Mouse (Mus musculus) limb, embryonic 13.5 days (tissue): ENCODE measurements around the gene Slc44a1. TPM values are rescaled to one million over a fixed set of nuclear protein-coding genes. Genes with fewer than 3 reads are reported as not detected.

Source experiments
- ATAC-seq: fragments of 200-750 bp; cut with Nextera tagmentation; 2 replicates; pipeline ENCODE4 v1.8.0; 2017; ENCODE audit warnings: low read depth, moderate number of reproducible peaks, moderate TSS enrichment; ENCODE audit not compliant: low FRiP score
- H3K27ac ChIP-seq: fragments of 300-500 bp; sonication (generic); 2 replicates; pipeline ENCODE4 v1.5.1; 2015; ENCODE audit warnings: inconsistent platforms, mild to moderate bottlenecking, moderate library complexity
- H3K27me3 ChIP-seq: fragments of 300-500 bp; sonication (generic); 2 replicates; pipeline ENCODE4 v1.6.1; 2015; ENCODE audit warnings: mild to moderate bottlenecking, inconsistent platforms
- H3K36me3 ChIP-seq: fragments of 300-500 bp; sonication (generic); 2 replicates; pipeline ENCODE4 v1.6.1; 2015; ENCODE audit warnings: inconsistent platforms, mild to moderate bottlenecking, moderate library complexity
- H3K4me1 ChIP-seq: fragments of 300-500 bp; sonication (generic); 2 replicates; pipeline ENCODE4 v1.6.1; 2015; ENCODE audit warnings: inconsistent platforms
- H3K4me2 ChIP-seq: fragments of 300-500 bp; sonication (generic); replicated peaks from 2 replicates; pipeline ENCODE4 v1.6.1; 2015; ENCODE audit warnings: inconsistent platforms, mild to moderate bottlenecking, moderate library complexity
- H3K4me3 ChIP-seq: fragments of 300-500 bp; sonication (generic); 2 replicates; pipeline ENCODE4 v1.5.1; 2015; ENCODE audit warnings: moderate library complexity, mild to moderate bottlenecking, inconsistent platforms
- H3K9ac ChIP-seq: fragments of 300-500 bp; sonication (generic); 2 replicates; pipeline ENCODE4 v1.6.1; 2015; ENCODE audit warnings: mild to moderate bottlenecking, inconsistent platforms
- H3K9me3 ChIP-seq: fragments of 300-500 bp; sonication (generic); 2 replicates; pipeline ENCODE4 v1.6.1; 2016; ENCODE audit warnings: inconsistent platforms
- WGBS: fragments of 180-500 bp; shearing (Covaris S2); methylation state at CpG from one replicate; pipeline ENCODE4 v1.1.7; 2015; 5-methylcytosine and 5-hydroxymethylcytosine counted together
- polyA plus RNA-seq: library from polyadenylated mRNA; unstranded; fragments of >200 nt; fragmentation: Nextera tagmentation; extraction: Ambion mirVana; gene quantifications from 2 replicates; pipeline ENCODE4 v1.2.1, GENCODE M21; 2015

The Slc44a1 gene
- 29.7 and 30.9 TPM in 2 replicates for polyA plus RNA-seq

GRCm38 (mm10) chr4:53440010-53440815 lies at the start of gene Slc44a1:
Slc44a1 (plus strand) TSS chr4:53440413.
- Histone ChIP-seq H3K4me3 (peak within 1 kb of the TSS; percentile 87), H3K27ac (peak within 1 kb of the TSS; percentile 81), H3K4me1 (peaks cover 58% of the 10 kb centered on the region), H3K4me2 (peak within 1 kb of the TSS; percentile 99), H3K9ac (peak within 1 kb of the TSS; percentile 82), H3K9me3 (no peaks in the 10 kb centered on the region), H3K36me3 (no peaks in the 10 kb centered on the region), H3K27me3 (no peaks in the 10 kb centered on the region)
- under 1% methylated on average over 64 of the region's 122 CpGs for WGBS
- peak; percentile 96 for ATAC-seq

- no peak for ATAC-seq
- 83% methylated on average over 3 of the region's 3 CpGs for WGBS
- Histone ChIP-seq H3K27ac (no peak overlapping the region), H3K4me2 (no peak overlapping the region), H3K27me3 (no peaks in the 10 kb centered on the region), H3K9me3 (no peaks in the 10 kb centered on the region), H3K4me3 (no peak overlapping the region), H3K9ac (no peak overlapping the region), H3K4me1 (peaks cover 21% of the 10 kb centered on the region; the same call in 1 of the 2 replicates), H3K36me3 (no peaks in the 10 kb centered on the region)
Measured at GRCm38 (mm10) chr4:53395002-53395401, 45.2 kb upstream of the Slc44a1 start.

GRCm38 (mm10) chr4:53396623-53397192 lies 43.5 kb upstream of the Slc44a1 start:
- WGBS = 60% methylated on average over 11 of the region's 11 CpGs
- Histone ChIP-seq H3K36me3 (no peaks in the 10 kb centered on the region), H3K9me3 (no peaks in the 10 kb centered on the region), H3K27me3 (no peaks in the 10 kb centered on the region), H3K4me3 (no peak overlapping the region), H3K9ac (no peak overlapping the region), H3K27ac (no peak overlapping the region), H3K4me1 (peaks cover 21% of the 10 kb centered on the region; the same call in 1 of the 2 replicates), H3K4me2 (no peak overlapping the region)
- no peak for ATAC-seq

DNA sequence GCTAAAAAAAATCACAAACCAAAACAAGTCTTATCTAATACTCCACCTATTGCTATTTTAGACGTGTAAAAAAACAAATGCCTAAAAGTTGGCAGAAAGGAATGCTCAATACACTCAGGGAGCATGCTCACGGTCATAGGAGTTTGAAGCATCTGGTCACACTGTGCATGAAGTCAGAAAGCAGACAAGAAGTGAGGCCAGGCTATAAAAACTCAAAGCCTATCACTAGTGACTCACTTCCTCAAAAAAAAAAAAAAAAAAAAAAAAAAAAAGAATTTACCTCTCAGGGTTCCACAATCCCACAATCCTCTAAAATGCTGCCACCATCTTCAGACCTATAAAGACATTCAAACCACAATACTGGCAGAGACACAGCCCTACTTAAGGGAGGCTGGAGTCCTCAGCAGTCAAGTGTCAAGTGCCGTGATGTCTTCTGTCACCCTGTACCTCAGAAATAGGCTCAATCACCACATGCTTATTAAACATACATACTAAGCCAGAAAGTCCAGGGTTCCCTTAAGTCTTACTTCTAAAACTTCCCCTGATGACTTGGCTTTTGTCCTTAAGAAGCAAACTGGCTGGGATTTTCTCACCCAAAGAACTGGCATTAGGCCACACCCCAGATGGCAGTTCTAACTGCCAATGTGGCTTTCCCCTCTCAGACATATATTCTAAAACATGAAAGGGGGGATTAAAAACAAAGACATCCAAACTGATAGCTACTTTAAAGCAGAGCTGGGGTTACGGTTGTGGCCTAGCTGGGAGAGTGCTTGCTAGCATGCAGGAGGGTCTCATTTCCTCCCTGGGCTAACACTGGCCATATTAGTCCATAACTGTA lies 42.7 kb upstream of the Slc44a1 start:
- Histone ChIP-seq H3K27ac (peak overlapping the region; percentile 22), H3K9me3 (no peaks in the 10 kb centered on the region), H3K4me3 (no peak overlapping the region), H3K27me3 (no peaks in the 10 kb centered on the region), H3K36me3 (no peaks in the 10 kb centered on the region), H3K4me2 (no peak overlapping the region), H3K9ac (no peak overlapping the region), H3K4me1 (peaks cover 21% of the 10 kb centered on the region; the same call in 1 of the 2 replicates)
- ATAC-seq = no peak
- WGBS = 52% methylated on average over 4 of the region's 4 CpGs

GRCm38 (mm10) chr4:53398561-53398960 lies 41.7 kb upstream of the Slc44a1 start:
- no peak for ATAC-seq
- H3K9ac ChIP-seq = no peak overlapping the region
- H3K9me3 ChIP-seq = no peaks in the 10 kb centered on the region
- 40% methylated on average over 5 of the region's 5 CpGs for WGBS
- H3K4me2 ChIP-seq = no peak overlapping the region
- H3K4me1 ChIP-seq = peaks cover 21% of the 10 kb centered on the region; the same call in 1 of the 2 replicates
- H3K4me3 ChIP-seq = no peak overlapping the region
- no peaks in the 10 kb centered on the region for H3K27me3 ChIP-seq
- H3K36me3 ChIP-seq = no peaks in the 10 kb centered on the region
- peak overlapping the region; percentile 22; the same call in 1 of the 2 replicates for H3K27ac ChIP-seq

DNA sequence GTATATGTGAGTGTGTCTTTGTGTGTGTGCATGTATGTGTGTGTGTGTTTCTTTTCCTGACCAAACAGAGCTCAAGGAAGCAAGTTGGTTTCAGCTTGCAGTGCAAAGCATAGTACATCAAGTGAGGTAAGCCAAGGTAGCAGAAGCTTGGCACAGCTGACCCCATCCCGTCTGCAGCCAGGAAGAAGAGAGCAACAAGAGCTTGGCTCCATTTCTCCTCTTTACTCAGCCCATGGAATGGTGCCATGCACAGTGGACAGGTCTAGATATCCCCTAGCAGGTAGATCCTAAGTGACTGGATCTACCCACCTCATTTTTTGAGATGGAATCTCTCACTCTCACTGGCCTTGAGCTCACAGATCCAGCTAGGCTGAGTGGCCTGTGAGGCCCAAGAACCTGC lies 40.8 kb upstream of the Slc44a1 start:
- WGBS = 77% methylated on average over 1 of the region's 1 CpGs
- H3K9me3 ChIP-seq = no peaks in the 10 kb centered on the region
- H3K9ac ChIP-seq = no peak overlapping the region
- no peaks in the 10 kb centered on the region for H3K36me3 ChIP-seq
- no peak overlapping the region for H3K4me3 ChIP-seq
- H3K27me3 ChIP-seq = no peaks in the 10 kb centered on the region
- H3K4me1 ChIP-seq = peaks cover 21% of the 10 kb centered on the region; the same call in 1 of the 2 replicates
- ATAC-seq = no peak
- H3K4me2 ChIP-seq = no peak overlapping the region
- H3K27ac ChIP-seq = no peak overlapping the region

DNA sequence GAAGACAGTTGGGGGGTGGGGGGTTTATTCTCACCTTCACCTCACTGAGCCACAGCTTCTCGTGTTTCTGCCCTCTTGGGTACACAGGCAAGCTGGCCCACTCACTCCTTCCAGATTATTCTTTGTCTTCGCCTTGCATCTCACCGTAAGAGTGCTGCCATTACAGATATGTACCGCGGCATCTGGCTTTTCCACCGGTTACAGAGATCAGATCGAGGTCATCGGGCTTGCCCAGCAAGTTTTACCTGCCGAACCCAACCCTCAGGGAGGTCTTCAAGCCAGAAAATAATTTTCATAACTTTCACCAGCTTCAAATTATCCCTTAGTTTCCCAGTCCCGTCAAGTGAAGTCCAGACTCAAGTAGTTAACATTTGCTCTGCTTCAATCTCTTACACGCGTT lies 36.8 kb upstream of the Slc44a1 start:
- no peak for ATAC-seq
- 83% methylated on average over 12 of the region's 12 CpGs for WGBS
- H3K36me3 ChIP-seq = no peaks in the 10 kb centered on the region

GRCm38 (mm10) chr4:53404431-53404925 lies 35.7 kb upstream of the Slc44a1 start:
- no peak overlapping the region for H3K27ac ChIP-seq
- H3K9me3 ChIP-seq = no peaks in the 10 kb centered on the region
- 92% methylated on average over 6 of the region's 6 CpGs for WGBS
- no peak for ATAC-seq
- no peak overlapping the region for H3K4me3 ChIP-seq
- no peaks in the 10 kb centered on the region for H3K4me1 ChIP-seq
- no peak overlapping the region for H3K9ac ChIP-seq
- H3K36me3 ChIP-seq = no peaks in the 10 kb centered on the region
- H3K4me2 ChIP-seq = no peak overlapping the region
- H3K27me3 ChIP-seq = no peaks in the 10 kb centered on the region

More for the DNA sequence above, 36.8 kb upstream of the Slc44a1 start:
- Histone ChIP-seq H3K4me2 (no peak overlapping the region), H3K4me1 (peaks cover 4% of the 10 kb centered on the region; the same call in 1 of the 2 replicates), H3K9me3 (no peaks in the 10 kb centered on the region), H3K9ac (no peak overlapping the region), H3K27ac (no peak overlapping the region), H3K4me3 (no peak overlapping the region), H3K27me3 (no peaks in the 10 kb centered on the region)

- Histone ChIP-seq H3K27me3 (no peaks in the 10 kb centered on the region), H3K36me3 (no peaks in the 10 kb centered on the region), H3K9ac (no peak overlapping the region), H3K27ac (no peak overlapping the region), H3K9me3 (no peaks in the 10 kb centered on the region), H3K4me1 (no peaks in the 10 kb centered on the region; the same call in 1 of the 2 replicates), H3K4me3 (no peak overlapping the region), H3K4me2 (no peak overlapping the region)
- no peak for ATAC-seq
Measured at GRCm38 (mm10) chr4:53406866-53407265, 33.3 kb upstream of the Slc44a1 start.

GRCm38 (mm10) chr4:53408821-53409220 lies 31.4 kb upstream of the Slc44a1 start:
- Histone ChIP-seq H3K9ac (no peak overlapping the region), H3K9me3 (no peaks in the 10 kb centered on the region), H3K36me3 (no peaks in the 10 kb centered on the region), H3K27me3 (no peaks in the 10 kb centered on the region), H3K27ac (no peak overlapping the region), H3K4me3 (no peak overlapping the region), H3K4me1 (no peaks in the 10 kb centered on the region; the same call in 1 of the 2 replicates), H3K4me2 (no peak overlapping the region)
- 52% methylated on average over 8 of the region's 8 CpGs for WGBS
- no peak for ATAC-seq

GRCm38 (mm10) chr4:53409526-53410085 lies 30.6 kb upstream of the Slc44a1 start:
- Histone ChIP-seq H3K27ac (no peak overlapping the region), H3K36me3 (no peaks in the 10 kb centered on the region), H3K27me3 (no peaks in the 10 kb centered on the region), H3K9me3 (no peaks in the 10 kb centered on the region), H3K9ac (no peak overlapping the region), H3K4me1 (no peaks in the 10 kb centered on the region; the same call in 1 of the 2 replicates), H3K4me3 (no peak overlapping the region), H3K4me2 (no peak overlapping the region)
- no peak for ATAC-seq
- WGBS = 36% methylated on average over 5 of the region's 5 CpGs
